Mouse (Mus musculus) ES-Bruce4 (cell line): Measurements from ENCODE around the gene Krt78.

Source experiments
- CTCF ChIP-seq: IDR thresholded peaks from one replicate; pipeline ENCODE4 v1.8.1; 2011; ENCODE audit warnings: low read depth, low read length
- EP300 ChIP-seq: IDR thresholded peaks from 2 replicates; pipeline ENCODE4 v1.6.1; 2011; ENCODE audit warnings: low read depth, low read length; ENCODE audit not compliant: insufficient read depth
- POLR2A ChIP-seq: IDR thresholded peaks from one replicate; pipeline ENCODE4 v1.8.1; 2011; ENCODE audit warnings: low read length; ENCODE audit not compliant: insufficient read depth

DNA sequence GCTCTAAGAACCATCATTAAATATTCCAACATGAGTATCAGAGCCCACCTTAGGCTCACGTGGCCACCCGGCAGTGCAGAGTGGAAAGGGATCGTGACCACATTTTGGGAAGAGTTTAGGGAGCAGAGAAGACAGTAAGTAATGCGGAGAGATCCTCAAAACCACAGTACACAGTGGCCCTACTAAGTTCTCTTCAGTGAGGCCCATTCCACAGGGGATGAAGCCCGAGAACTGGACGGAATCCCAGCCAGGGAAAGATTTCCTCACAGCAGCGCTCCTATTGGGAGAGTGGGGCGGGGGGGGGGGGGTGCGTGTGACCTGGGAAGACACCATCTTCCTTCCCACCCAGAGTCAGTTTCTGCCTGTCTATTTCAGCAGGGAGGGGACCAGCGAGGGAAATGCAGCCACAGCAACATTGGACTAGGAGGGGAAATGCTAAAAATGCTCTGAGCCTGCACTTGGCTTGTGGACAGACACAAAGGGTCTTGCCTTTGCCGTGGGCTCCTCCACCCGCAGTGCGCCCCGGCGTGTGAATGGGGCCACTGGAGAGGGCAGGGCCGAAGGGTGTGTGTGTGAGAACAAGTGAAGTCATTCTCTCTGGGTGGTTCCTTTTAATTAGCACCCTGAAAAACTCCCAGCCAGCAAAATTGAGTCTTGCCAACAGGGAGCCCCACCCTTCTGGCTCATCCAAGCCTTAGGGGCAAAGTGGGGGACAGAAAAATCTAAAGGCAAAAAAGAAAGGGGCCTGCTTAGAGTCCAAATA is 20.2 kb upstream of the Krt78 start:
- no peak for TF ChIP-seq CTCF
- no peak for TF ChIP-seq POLR2A
- TF ChIP-seq EP300: no peak
